Mouse (Mus musculus) megakaryocyte-erythroid progenitor cell, adult 5-6 weeks (primary cell): ENCODE data around the gene Srrd. TPM values are rescaled to one million over a fixed set of nuclear protein-coding genes. Genes with fewer than 3 reads are reported as not detected.

ENCODE experiments used
- ATAC-seq: replicated peaks from 2 replicates; pipeline ENCODE4 v1.8.0; 2016; ENCODE audit warnings: mild to moderate bottlenecking, inconsistent platforms; ENCODE audit not compliant: severe bottlenecking, poor library complexity, low FRiP score, low TSS enrichment
- total RNA-seq, 2 experiments: library from RNA; stranded (forward) in 1 of 2; stranded (reverse) in 1 of 2; fragments of 200-1000, 215-1000 nt in 1 of 2; fragments of >200 nt in 1 of 2; fragmentation: Nextera tagmentation in 1 of 2; gene quantifications; 2 replicates each; pipeline ENCODE4 v1.2.3; 2014 to 2017

The Srrd gene
- total RNA-seq (2014; fragmentation: Nextera tagmentation) (17.6 and 30.6 TPM in 2 replicates), total RNA-seq (2017) (16.2 and 18.7 TPM in 2 replicates)

GRCm38 (mm10) chr5:112342463-112343204 lies at the start of gene Srrd, which contains the start of gene Hps4:
Srrd (minus strand) TSS chr5:112343040.
Hps4 (plus strand) TSS chr5:112343083.
- ATAC-seq = peak; percentile 71

GRCm38 (mm10) chr5:112391676-112392323 lies 49.0 kb upstream of the Srrd start:
- no peak for ATAC-seq

- no peak for ATAC-seq
Observed at GRCm38 (mm10) chr5:112391002-112391401, 48.2 kb upstream of the Srrd start.

DNA sequence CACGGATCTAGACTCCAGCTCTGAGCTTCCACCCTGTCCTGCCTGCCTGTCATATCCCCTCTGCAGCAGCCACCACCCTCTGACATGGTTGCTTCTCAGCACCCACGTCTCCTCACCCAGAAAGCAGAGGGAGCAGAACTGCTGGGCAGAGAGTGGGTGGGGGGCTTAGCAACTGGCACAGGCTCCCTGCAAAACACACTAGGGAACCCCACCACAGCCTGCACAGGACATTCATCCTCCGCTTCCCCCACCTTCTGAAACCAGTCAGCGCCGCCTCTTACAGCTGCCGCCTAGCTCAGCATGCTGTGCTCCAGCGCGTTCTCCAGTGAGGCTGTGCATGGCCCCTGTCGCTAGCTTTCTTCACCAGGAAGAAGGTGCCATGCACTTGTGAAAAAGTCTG lies 46.5 kb upstream of the Srrd start:
- ATAC-seq = no peak

GRCm38 (mm10) chr5:112385973-112386372 lies 43.1 kb upstream of the Srrd start:
- ATAC-seq = peak; percentile 60

GRCm38 (mm10) chr5:112384805-112385472 lies 42.1 kb upstream of the Srrd start:
- ATAC-seq = peak; percentile 41

GRCm38 (mm10) chr5:112382641-112383330 lies 39.9 kb upstream of the Srrd start:
- no peak for ATAC-seq

GRCm38 (mm10) chr5:112382042-112382441 lies 39.2 kb upstream of the Srrd start:
- ATAC-seq = no peak

GRCm38 (mm10) chr5:112381154-112381553 lies 38.3 kb upstream of the Srrd start:
- ATAC-seq = no peak

GRCm38 (mm10) chr5:112378716-112379115 lies 35.9 kb upstream of the Srrd start:
- no peak for ATAC-seq

DNA sequence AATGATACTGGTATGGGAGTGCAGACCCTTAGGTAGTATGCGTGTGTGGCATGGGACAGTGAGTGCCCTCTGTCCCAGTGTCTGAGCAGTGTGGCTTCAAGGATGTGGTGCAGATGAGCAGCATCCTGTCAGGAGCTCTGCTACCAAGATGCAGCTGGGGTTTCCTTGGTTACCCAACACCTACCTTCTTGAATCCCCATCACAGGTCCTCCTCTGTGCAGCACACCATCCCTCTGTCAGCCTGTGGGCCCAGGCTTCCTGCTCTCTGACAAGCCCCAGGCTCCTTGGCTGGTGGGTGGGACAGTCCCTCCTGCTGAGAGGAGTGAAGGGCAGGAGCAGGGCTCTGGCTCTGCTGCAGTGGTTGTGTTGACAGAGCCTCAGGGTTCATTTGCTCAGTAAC lies 34.5 kb upstream of the Srrd start:
- no peak for ATAC-seq

DNA sequence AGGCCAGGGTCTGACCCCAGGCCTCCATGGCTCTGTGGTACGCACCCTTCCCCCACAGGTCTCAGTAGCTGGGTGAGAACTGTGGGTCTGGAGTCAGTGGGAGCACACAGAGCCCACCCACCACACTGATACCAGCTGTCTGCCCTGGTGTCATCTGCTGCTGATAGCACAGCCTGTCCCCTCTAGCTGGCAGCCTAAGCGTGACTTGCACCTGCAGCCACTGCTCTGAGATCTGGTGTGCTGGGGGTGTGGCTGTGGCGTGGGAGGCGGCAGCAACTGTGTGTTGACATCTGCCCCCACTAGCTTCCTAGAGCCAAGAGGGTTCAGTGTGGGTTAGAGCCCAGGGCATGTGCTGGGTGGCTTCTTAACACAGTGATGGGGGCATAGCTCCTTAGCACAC lies 33.3 kb upstream of the Srrd start:
- ATAC-seq = peak; percentile 58

DNA sequence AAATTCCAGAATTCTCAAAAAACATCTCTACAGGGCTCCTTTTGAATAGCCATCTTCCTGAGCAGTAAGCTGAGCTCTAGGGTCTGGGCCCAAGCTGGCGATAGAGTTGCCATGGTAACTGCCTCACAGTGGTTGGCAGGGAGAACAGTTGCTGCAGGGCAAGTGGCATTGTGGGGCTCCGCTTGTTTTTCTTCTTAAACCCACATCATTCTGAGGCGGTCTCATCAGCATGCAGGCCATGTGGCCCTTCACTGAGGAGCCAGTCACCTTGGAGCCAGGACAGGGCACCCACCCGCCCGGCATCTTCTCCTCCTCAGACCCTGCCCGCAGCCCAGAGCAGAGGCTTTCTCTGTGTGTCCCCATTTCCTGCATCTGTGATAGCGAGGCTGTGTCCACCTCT lies 29.1 kb upstream of the Srrd start:
- no peak for ATAC-seq

DNA sequence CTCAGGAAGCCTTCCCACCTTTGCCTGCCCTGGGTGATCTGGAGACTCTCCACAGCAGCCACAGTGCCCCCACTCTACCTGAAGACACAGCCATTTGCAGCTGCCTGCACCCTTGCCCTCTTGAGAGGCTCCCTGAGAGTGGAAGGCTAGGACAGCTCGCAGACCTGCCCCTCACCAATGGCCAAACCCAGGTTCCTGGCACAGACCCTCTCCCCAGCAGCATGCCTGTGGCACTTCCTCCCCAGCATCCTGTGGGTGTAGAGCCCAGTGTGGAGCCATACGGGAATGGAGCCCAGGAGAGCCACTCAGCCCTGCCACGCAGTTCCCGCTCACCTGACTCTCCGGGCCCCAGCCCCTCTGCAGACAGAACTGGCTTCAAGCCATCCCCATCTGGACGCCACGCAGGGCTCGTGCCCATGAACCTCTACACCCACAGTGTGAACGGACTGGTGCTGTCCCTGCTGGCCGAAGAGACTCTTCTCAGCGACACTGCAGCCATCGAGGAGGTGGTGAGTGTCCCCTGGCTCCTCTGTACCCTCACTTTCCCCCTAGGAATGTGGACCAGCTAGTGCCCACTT lies 27.5 kb upstream of the Srrd start:
- ATAC-seq = no peak

DNA sequence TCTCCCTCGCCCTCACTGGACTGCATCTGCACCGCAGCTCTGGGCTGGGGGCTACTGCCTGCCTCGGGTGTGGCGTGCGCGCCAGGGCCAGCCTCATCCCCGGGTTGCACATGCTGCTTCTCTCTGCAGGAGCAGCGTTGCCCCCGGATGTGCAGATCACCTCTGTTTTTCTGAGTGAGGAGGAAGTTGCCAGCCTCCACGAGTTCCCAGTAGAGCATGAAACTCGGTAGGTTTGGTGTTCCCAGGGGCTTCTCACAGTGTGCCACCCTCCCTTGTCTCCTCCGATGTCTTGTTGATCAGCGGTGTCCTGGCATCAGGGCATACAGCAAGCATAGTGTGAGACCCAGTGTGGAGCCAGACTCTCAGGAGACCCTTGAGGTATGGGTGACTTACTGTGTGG lies 26.5 kb upstream of the Srrd start:
- ATAC-seq = no peak

DNA sequence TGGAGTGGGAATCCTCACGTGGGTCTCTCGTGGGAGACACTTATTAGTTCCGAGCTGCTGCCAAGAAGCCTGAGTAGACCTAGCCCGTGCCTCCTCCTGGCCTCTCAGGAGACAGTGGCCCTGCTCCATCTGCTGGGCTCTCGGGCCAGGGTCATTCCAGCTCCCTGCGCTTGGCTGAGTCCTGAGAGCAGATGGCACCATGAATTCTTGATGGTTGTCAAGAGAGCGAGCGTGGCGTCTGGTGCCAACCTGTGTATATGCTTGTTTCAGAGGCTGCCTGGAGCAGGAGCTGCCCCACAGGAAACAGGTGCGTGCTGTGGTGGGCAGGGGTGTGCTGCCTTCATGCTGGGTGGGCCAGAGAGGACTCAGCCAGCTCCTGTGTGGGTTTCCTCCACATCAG lies 25.8 kb upstream of the Srrd start:
- no peak for ATAC-seq

- ATAC-seq = no peak
Observed at GRCm38 (mm10) chr5:112367929-112368328, 25.1 kb upstream of the Srrd start.

- no peak for ATAC-seq
Observed at GRCm38 (mm10) chr5:112367338-112367737, 24.5 kb upstream of the Srrd start.

- ATAC-seq = no peak
Observed at GRCm38 (mm10) chr5:112366879-112367278, 24.0 kb upstream of the Srrd start.
